Mouse (Mus musculus) heart, adult 8-10 months (tissue): ENCODE results near the gene Fxyd5. TPM values are rescaled to one million over a fixed set of nuclear protein-coding genes. Genes with fewer than 3 reads are reported as not detected.

Experiments used
- DNase-seq: peaks from one replicate; pipeline ENCODE4 v3.0.0; 2022; ENCODE audit warnings: low spot score
- total RNA-seq, 4 experiments: library from RNA; stranded (reverse); gene quantifications; 2 replicates each; pipeline ENCODE4 v1.2.4; 2022

The Fxyd5 gene
- total RNA-seq, 4 experiments from 2014 or later = 22.7 to 35.0 (median 28.4) TPM

DNA sequence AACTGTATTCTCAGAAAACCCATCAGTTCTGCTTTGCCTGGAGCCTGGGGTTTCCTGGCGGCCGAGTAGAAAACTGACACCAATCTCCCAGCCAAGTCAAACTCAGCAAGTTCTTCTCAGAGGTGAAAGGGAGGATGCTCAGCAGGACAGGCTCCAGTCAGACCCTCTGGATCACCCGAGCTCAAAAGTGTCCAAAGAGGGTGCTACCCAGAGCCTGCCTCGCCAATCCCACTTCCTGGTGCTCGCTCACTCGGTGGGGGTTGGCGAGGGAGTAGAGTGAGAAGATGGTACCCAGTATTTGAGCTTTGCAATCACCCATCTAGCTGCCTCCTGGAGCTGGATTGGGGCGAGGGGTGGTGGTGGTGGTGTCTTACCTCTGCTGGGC lies 1.3 kb downstream of the Fxyd5 start:
- DNase-seq = no peak

DNA sequence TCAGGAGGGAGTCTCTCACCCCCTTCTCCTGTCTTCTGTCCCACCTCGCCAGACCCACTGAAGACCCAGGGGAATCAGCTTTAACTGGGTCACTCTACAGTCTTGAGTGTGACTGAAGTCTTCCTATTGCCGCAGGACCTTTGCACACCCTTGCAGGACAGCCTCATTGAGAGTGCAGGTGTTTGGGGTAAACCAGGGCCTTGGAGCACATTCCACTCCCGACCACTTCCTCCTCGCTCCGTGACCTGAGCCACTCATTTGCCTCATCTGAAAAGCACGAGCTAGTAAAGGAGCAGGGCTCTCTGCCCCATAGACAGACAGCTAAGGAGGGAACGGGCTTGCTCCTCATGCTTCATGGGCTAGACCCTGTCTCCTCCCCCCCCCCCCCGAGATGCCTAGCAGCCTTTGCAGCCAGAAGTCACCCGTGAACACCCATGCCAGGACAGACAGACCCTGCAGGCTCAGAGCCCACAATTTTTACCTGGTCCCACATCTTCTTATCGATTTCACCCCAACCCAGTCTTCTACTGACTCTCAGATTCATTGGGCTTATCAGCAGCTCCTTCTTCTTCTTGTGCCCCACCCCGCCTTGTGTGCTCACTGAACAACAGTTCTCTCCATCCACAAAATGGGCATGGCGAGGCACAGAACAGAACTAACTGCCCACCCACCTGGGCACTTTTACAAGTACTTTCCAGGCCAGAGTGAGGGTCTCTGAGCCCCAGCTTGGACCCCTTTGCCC lies 1.8 kb downstream of the Fxyd5 start:
- no peak for DNase-seq

DNA sequence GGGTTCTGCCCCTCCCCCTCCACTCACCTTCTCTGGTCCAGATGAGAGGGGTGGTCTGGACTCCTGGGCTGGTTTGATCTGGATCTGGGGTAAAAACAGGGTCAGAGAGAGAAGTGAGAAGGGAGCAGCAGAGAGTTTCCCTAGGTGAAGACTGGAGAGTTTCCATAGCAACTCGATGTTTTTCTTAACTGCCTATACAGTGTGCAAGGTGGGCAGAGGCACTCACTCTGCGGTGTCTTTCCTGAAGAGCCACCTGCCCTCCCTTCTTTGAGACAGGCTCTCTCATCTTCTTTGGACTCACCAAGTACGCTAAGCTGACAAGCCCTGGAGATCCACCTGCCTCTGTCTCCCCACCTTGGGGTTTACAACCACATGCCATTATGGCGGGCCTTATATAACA lies 3.3 kb downstream of the Fxyd5 start:
- DNase-seq = no peak

DNA sequence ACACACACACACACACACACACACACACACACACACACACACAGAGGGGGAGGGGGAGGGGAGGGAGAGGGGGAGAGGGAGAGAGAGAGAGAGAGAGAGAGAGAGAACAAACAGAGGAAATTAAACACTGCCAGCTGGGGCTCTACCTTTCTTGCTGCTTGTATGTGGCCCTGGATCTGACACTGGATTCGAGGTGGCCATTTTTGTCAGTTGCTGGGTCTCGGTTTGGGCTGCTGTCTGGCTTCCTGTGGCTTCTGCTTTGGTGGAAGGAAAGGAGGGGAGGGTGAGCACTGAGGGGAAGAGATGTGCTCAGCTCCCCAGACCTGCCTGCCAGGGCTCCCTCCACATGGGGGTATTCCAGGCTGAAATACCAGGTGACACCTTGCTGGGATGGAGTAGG lies 4.6 kb downstream of the Fxyd5 start:
- no peak for DNase-seq

DNA sequence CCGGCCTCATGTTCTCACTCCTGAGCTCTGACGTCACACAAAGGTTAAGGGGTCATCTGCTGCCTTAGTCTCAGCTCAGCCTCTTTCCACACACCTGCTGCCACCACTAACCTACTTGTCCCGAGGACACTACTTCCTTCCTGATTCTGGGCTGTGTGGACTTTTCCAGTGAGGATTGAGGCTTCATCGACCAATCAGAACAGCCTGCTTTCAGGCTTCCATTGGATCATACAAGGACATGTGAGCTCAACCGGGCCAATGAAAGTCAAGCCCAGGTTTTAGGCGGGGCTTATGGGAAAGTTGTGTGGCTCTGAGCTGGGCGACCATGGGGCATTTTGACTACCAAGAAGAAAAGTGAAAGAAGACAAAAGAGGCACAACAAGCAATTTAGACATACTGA lies 5.4 kb downstream of the Fxyd5 start:
- no peak for DNase-seq

DNA sequence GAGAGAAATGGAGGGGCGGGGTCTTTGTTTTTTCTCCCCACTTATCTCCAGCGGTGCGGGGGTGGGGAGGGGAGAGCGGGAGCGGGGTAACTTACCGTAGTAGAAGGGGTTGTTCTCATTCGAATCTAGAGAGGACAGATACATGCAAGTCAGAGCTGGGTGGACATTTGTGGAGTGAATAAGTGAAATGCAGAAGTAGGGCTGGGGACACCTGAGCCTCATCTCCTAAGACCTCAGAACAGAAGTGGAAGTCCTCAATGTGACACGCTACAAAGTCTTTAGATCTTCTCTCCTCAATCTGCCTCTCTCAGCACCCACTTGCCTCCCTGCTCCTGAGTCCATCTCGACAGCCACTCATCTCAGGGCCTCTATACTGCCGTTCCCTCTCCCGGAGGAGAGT lies 7.0 kb downstream of the Fxyd5 start:
- no peak for DNase-seq

DNA sequence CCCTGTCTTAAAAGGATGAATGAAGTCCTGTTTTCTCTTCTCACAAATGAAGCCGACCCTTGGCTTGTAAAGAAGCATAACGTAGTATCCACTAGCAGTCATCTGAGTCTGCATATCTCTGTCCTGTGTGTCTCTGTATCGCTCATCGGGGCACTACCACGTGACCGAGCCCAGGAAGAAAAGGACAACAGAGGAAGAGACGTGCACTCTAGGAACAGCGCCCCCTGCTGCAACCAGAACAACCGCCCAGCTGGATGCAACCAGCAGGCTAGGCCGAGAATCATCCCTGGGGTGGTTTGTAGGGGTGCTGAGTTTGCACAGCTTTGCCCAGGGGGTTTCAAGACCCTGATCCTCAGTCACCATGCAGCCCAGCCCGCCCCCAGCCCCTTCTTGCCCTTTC lies 7.5 kb downstream of the Fxyd5 start:
- no peak for DNase-seq

DNA sequence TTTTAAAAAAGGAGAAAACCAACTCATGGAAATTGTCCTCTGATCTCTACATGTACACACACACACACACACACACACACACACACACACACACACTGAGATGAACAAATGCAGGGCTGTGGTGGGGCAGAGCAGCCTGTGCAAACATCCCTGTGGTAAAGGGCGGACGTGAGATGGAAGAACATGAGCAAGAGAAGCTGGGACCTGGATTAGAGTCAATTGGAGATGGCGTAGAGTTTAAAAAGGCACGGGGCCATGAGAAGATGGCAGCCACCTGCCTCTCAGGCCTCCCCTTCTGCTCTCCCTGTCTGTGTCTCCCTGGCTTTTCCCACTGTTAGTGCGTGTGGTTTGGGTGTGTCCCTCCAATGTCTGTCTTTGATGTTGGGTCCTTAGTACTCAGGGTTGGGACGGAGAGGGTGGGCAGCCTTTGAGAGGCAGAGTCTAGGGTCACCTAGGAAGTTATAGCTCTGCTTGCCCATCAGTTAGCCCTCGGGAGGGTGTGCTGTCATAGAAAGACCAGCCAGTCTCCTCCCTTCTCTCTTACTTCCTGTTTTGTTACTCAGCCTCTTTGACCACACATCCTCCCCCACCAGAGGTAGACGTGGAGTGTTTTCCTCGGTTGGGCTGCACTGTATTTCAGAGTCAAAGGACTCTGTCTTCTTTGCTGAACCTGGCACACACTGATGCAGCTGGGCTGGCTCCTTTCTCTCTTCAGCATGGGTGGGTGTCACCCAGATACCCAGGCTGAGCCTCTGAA lies 8.7 kb downstream of the Fxyd5 start:
- DNase-seq = no peak

DNA sequence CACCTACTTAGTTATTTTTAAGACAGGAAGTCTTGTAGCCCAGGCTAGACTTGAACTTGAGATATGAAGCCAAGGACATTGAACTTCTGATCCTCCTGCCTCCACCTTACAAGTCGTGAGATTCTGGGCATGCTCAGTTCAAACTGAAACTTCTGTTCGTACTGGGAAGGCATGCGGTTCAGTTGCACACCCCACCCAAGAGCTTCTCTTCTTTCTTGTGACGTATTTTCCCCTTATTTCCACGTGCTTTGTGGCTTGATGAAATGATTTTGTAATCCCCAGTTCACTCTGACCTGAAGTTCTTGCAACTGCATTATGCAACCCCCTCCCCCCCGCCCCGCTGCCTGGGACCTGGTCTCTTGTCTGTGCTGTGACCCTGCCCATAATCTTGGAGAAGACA lies 10.6 kb downstream of the Fxyd5 start:
- no peak for DNase-seq

DNA sequence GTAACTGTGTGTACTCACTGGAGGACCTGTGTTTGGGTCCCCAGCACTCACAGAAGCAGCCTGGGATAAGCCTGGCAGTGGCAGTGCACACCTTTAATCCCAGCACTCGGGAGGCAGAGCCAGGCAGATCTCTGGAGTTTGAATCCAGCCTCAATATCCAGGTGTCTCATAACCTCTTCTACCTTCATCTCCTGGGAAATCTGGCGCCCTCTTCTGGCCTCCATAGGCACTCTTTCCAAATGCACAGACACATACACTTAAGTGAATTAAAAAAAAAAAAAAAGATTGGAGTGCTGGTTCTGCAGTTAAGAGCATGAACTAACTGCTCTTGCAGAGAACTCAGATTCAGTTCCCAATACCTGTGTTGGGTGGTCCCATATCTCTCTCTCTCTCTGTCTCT lies 11.6 kb downstream of the Fxyd5 start:
- DNase-seq = no peak

DNA sequence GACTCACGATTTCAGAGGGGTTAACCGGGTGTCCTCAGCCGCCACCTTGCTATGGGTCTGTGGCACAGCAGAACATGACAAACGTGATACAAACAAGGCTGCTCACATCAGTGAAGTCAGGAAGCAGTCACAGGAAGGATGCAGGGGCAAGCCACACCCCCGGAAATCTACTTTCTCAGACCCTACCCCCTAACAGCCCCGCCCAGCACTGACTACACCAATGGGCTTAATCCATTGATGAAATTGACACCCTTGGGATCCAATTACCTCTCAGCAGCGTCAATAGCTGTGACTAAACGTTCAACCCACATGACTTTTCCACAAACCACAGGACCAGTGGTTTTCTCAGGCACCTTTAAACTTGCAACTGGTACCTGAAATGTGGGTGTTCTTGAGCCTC lies 13.7 kb downstream of the Fxyd5 start:
- no peak for DNase-seq

DNA sequence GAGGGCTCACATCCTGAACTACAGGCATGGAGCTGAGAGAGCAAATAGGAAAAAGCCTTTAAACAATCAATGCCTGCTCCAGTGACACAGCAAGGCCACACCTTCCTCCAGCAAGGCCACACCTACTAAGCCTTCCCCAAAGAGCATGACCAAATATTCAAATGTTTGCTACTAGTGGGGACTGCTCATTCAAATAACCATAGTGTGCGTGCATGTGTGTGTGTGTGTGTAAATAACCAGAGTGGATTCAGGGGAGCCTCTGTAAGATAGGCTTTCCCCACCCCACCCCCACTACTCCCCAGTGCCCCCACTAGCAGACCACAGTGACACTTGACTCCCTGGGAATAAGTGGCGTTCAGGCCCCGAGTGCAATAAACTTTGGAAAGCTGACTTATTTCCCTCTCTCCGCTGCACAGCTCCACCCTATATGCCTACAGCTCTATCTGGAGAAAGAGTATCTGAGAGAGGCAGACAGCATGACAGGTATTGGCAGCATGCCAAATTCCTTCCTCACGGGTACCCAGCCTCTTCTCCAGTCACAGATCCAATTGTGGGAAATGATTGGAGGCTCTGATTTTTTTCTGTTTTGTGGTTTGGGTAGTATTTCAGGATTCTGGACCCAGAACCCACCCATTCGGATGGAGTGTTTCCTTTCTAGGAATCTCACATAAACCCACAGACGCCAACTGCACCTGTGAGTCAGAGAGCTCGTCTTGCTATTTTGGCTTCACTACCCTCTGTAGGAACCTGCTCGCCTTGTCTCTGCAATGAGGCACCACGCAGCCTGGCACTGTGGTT lies 25.0 kb downstream of the Fxyd5 start:
- DNase-seq = no peak

DNA sequence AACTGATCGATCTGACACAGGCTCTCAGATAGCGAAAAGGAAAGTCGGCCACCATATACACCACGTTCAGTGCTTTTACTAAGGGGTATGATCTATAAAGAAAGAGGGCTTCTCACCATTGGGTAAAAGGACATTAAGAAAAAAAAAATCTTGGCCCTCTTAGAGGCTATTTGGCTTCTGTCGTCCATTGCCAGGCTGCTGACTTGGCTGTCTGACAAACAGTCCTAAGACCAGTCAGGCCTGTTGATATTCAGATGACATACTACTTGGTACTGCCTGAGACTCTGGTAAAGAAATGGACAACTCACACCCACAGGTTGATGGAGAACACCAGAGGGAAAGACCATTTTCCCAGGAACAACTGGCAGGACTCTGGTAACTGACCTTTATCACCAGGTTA lies 29.3 kb downstream of the Fxyd5 start:
- DNase-seq = no peak

DNA sequence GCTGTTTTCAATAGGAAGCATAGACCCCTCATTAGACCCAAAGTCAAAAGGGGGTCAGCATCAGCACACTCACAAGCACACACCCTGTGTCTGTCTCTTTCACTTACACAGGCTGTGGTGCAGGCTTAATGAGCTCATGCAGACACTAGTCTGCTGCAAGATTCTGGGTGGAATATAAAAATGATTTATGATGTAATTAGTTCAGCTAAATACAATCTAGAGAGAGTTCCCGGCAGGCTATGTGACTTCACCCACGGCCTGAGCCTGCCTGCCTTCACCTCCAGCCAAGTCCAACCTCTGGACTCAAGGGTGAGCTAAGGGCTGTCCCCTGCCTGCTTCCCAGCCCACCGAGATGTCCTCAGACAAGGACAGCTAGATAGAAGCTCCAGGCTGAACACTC lies 33.4 kb downstream of the Fxyd5 start:
- DNase-seq = no peak

DNA sequence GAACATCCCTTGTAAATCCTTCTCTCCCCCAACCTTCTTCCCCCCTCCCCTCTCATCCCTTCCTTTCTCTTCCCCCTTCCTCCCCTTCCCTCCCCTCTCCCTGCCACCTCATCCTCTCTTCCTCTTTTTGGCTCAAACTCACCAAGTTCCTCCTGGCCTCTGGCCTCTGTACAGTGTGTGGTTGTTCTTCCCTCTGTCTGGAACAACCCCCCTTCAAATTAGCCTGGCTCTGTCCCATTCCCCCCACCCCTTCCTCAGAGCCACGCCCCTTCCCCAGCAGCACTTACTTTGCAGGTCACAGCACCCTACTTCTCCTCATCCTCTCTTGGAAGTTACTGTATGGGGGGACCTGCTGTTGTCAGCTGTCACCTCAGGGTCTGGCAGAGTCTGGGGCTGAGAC lies 34.1 kb downstream of the Fxyd5 start:
- DNase-seq = no peak

DNA sequence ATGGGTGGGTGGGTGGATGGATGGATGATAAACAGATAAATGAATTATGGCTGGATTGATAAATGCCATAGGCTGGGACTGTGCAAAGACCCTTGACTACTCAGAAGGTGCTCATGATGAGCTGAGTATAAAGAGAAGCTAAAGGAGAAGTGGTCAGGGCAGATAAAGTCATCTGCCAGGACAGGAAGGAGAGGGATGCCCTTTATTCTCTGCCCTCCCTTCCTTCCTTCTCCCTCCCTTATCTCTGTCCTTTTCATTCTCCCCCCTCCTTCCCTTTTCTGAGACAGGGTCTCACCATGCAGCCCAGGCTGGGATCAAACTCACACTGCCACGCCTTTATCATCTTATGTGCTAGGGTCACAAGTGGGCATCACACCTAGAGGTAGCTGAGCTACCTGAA lies 34.5 kb downstream of the Fxyd5 start:
- no peak for DNase-seq

DNA sequence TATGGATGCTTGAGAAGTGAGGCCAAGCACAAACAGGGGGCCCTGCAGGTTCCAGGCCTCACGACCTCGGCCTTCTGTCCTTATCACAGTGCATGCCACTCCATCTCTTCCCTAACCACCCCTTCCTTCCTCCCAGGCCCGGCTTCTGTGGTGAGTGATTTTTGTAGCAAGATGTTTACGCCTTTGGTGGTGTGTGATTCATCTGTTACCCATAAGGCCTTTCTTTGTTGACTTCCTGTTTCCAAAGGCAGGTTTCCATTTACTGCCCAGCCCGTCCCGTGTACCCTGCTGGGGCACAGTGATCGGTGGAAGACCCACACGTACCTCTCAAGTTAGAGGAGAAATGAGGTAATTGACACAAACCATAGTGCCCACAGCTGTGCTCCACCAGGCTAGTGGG lies 39.6 kb downstream of the Fxyd5 start:
- DNase-seq = peak; percentile 35

DNA sequence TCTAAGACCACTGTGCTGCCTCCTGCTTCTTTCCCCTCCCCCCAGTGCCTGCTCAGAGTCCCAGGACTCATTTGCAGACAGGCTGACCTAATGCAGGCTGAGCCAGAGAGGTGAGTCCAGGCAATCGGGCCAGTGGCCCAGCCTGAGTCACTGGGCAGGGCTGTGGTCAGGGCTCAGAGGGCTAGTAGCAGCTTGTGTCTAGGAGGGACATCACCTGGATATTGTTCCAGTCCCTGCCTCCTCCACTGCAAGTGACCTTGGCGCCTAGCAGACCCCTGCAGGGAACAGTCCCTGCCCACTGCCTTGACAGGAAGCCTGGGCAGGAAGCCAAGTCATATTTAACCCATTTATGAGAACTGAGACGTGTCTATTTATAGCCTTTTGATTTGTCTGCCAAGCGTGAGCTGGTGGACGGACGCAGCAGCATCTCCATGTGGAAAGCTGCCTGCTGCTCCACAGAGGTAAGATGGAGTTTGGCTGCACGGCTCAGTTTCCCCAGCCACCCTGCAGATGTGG lies 41.7 kb downstream of the Fxyd5 start:
- DNase-seq = peak; percentile 76

DNA sequence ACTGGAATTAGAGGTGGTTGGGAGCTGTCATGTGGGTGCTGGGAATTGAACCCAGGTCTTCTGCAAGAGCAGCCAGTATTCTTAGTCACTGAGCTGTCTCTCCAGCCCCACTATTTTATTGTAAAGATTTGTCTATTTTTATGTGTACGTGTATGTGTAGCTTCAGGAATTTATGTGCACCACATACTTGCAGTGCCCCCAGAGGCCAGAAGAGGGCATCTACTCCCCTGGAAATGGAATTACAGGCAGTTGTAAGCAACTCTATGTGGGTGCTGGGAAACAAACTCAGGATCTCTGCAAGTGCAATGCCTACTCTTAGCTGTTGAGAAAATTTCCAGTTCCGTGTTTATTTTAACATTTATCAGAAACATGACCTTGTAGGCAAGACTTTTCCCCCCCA lies 45.8 kb downstream of the Fxyd5 start:
- no peak for DNase-seq

DNA sequence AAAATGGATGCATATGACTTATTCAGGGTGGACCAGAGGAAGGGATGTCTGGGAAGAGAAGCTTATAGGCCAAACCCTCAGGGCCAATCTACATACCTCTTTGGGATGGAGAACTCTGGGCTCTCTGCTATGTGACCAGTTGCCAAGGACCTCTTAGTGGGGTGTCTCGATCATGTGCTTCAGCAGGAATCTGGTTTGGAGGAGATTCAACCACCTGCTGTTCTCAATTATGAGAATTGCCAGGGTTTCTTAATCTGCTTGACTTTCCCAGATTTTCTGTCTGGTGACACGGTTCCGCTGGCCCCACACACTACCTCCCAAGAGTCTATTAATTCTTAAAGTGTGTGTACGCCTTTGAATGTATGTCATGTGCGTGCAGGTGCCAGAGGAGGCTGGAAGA lies 48.3 kb downstream of the Fxyd5 start:
- no peak for DNase-seq

DNA sequence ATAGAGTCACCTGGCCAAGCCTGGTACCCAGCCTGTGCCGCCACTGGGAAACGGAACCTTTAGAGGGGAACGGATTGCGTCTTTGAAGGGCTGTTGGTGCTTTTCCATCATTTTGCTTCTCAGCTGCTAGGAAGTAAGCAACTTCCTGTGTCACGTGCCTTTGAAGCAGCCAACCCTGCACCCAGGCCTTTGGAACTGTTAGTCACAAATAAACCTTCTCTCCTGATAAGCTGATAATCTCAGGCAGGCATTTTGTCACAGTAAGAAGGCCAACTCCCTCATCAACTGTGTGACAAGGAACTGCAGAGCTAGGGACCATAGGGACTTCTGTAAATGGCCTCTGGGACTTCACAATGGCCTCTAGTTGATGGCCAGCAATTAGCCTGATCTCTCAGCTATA lies 50.1 kb downstream of the Fxyd5 start:
- no peak for DNase-seq

DNA sequence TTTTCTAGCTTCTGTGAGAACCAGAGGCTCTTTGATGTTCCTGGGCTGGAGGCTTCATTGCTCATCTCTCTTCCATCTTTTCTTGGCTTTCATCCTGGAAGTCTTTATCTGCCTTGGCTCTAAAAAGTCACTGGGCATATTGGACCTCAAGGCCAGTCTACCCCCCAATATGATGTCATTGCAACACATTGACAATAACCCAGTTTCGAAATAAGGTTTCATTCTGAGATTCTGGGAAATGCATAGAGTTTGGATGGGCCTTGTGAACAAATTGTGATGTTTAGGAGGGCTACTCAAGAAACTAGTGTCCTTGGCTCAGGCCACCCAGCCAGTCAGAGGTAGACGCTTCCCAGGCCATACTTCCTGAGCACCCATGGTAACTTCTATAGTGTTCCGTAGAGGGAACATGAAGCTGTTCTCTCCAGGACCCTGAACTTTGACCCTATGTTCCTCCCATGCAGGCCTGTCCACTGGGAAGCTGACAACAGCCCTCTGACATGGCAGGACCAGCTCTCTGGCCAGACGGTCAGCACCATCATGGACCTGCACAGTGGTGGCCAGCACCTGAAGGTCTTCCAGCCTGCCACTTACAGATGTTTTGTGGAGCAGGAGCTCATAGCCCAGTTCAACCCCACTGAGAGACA lies 53.6 kb downstream of the Fxyd5 start:
- no peak for DNase-seq
